Mouse (Mus musculus) intestine, embryonic 16.5 days (tissue): Measurements from ENCODE around the gene Ms4a15. TPM values are rescaled to one million over a fixed set of nuclear protein-coding genes. Genes with fewer than 3 reads are reported as not detected.

Experiments
- ATAC-seq: fragments of 200-750 bp; cut with Nextera tagmentation; 2 replicates; pipeline ENCODE4 v1.8.0; 2017; ENCODE audit warnings: moderate TSS enrichment, moderate library complexity
- H3K27ac ChIP-seq: fragments of 300-500 bp; sonication (generic); 2 replicates; pipeline ENCODE4 v1.5.1; 2014; ENCODE audit warnings: mild to moderate bottlenecking, low read length
- H3K27me3 ChIP-seq: fragments of 300-500 bp; sonication (generic); replicated peaks from 2 replicates; pipeline ENCODE4 v1.6.1; 2014; ENCODE audit warnings: low read length, control low read depth, mixed read lengths; ENCODE audit not compliant: control insufficient read depth, insufficient read depth
- H3K36me3 ChIP-seq: fragments of 300-500 bp; sonication (generic); 2 replicates; pipeline ENCODE4 v1.6.1; 2014; ENCODE audit warnings: low read length, control low read depth; ENCODE audit not compliant: control insufficient read depth, insufficient read depth
- H3K4me1 ChIP-seq: fragments of 300-500 bp; sonication (generic); 2 replicates; pipeline ENCODE4 v1.6.1; 2014; ENCODE audit warnings: low read length, control low read depth, mixed read lengths; ENCODE audit not compliant: control insufficient read depth, insufficient read depth
- H3K4me2 ChIP-seq: fragments of 300-500 bp; sonication (generic); 2 replicates; pipeline ENCODE4 v1.6.1; 2014; ENCODE audit warnings: low read depth, low read length, control low read depth
- H3K4me3 ChIP-seq: fragments of 300-500 bp; sonication (generic); 2 replicates; pipeline ENCODE4 v1.5.1; 2014; ENCODE audit warnings: mild to moderate bottlenecking, low read length
- H3K9ac ChIP-seq: fragments of 300-500 bp; sonication (generic); 2 replicates; pipeline ENCODE4 v1.6.1; 2014; ENCODE audit warnings: low read depth, low read length
- H3K9me3 ChIP-seq: fragments of 300-500 bp; sonication (generic); 2 replicates; pipeline ENCODE4 v1.6.1; 2016; ENCODE audit warnings: low read length, control low read depth; ENCODE audit not compliant: control insufficient read depth
- WGBS: fragments of 180-500 bp; shearing (Covaris S2); extraction: QIAGEN DNeasy Blood & Tissue Kit; methylation state at CpG from one replicate; pipeline ENCODE4 v1.1.7; 2014; 5-methylcytosine and 5-hydroxymethylcytosine counted together
- polyA plus RNA-seq: library from polyadenylated mRNA; unstranded; fragments of >200 nt; fragmentation: Nextera tagmentation; extraction: Ambion mirVana; gene quantifications from 2 replicates; pipeline ENCODE4 v1.2.1, GENCODE M21; 2015

Gene Ms4a15
- polyA plus RNA-seq, 1 experiment from 2014 or later, result 0.31 TPM

- Histone ChIP-seq H3K27ac (no peak overlapping the region), H3K4me2 (no peak overlapping the region), H3K9me3 (no peaks in the 10 kb centered on the region), H3K4me3 (no peak overlapping the region), H3K9ac (no peak overlapping the region), H3K27me3 (no peaks in the 10 kb centered on the region), H3K36me3 (no peaks in the 10 kb centered on the region), H3K4me1 (peaks cover 3% of the 10 kb centered on the region)
- 44% methylated on average over 5 of the region's 5 CpGs for WGBS
- no peak for ATAC-seq
Measured at GRCm38 (mm10) chr19:10935029-10935428, 58.0 kb downstream of the Ms4a15 start.

GRCm38 (mm10) chr19:10930641-10931040 is 62.4 kb downstream of the Ms4a15 start:
- no peak overlapping the region for H3K4me3 ChIP-seq

More at GRCm38 (mm10) chr19:10930641-10931040, 62.4 kb downstream of the Ms4a15 start:
- peaks cover 6% of the 10 kb centered on the region; the same call in 1 of the 2 replicates for H3K4me1 ChIP-seq
- no peaks in the 10 kb centered on the region for H3K9me3 ChIP-seq
- ATAC-seq, result no peak
- 69% methylated on average over 2 of the region's 2 CpGs for WGBS
- no peaks in the 10 kb centered on the region for H3K27me3 ChIP-seq
- H3K36me3 ChIP-seq, result no peaks in the 10 kb centered on the region
- no peak overlapping the region for H3K4me2 ChIP-seq
- H3K9ac ChIP-seq, result no peak overlapping the region
- no peak overlapping the region for H3K27ac ChIP-seq

Other genes with a start within 250 kb of the Ms4a15 start
- gene Cd6, start 163.2 kb downstream of the Ms4a15 start, polyA plus RNA-seq, result 0.23 and 0.38 TPM in 2 replicates
- gene Slc15a3, start 153.5 kb downstream of the Ms4a15 start, polyA plus RNA-seq, result 0.48 and 0.56 TPM in 2 replicates
- 29.9 and 32.3 TPM in 2 replicates for gene Tmem132a, start 123.3 kb downstream of the Ms4a15 start, polyA plus RNA-seq
- 72.8 and 78.7 TPM in 2 replicates for gene Tmem109, start 111.2 kb downstream of the Ms4a15 start, polyA plus RNA-seq
- 32.1 and 35.0 TPM in 2 replicates for gene Prpf19, start 98.0 kb downstream of the Ms4a15 start, polyA plus RNA-seq
- not detected in 2 replicates for gene Zp1, start 72.6 kb downstream of the Ms4a15 start, polyA plus RNA-seq
- 0.05 and 0.11 TPM in 2 replicates for gene Ptgdr2, start 56.1 kb downstream of the Ms4a15 start, polyA plus RNA-seq
- 25.6 and 29.4 TPM in 2 replicates for gene Ccdc86, start 44.0 kb downstream of the Ms4a15 start, polyA plus RNA-seq
- 111 and 159 TPM in 2 replicates for gene Ms4a10, start 18.6 kb downstream of the Ms4a15 start, polyA plus RNA-seq
- 40.6 and 41.9 TPM in 2 replicates for gene Ms4a18, start 24.8 kb upstream of the Ms4a15 start, polyA plus RNA-seq
- 37.6 and 39.5 TPM in 2 replicates for gene Ms4a8a, start 87.9 kb upstream of the Ms4a15 start, polyA plus RNA-seq
- gene 1700017D01Rik, start 137.6 kb upstream of the Ms4a15 start, polyA plus RNA-seq, result not detected in 2 replicates
- gene 1700025F22Rik, start 172.1 kb upstream of the Ms4a15 start, polyA plus RNA-seq, result not detected in 2 replicates
- not detected in 2 replicates for gene Ms4a13, start 203.5 kb upstream of the Ms4a15 start, polyA plus RNA-seq
- 0.37 and 0.38 TPM in 2 replicates for gene Ms4a12, start 239.2 kb upstream of the Ms4a15 start, polyA plus RNA-seq